Mouse (Mus musculus): ENCODE data around the gene Slc7a8.
"Not testable (repeated sequence)": the region's sequence is repeated elsewhere in the genome, so short reads cannot be mapped to it uniquely, and the experiment has no call there.

Gene Slc7a8

GRCm38 (mm10) chr14:54780836-54781609 is 723 bp downstream of the Slc7a8 start:
- in situ Hi-C loops (cut with MboI, MseI), result loop anchor here (10.0 kb wide), 1 partner anchor 66 kb away; the partner anchor contains the start of gene Cebpe

DNA sequence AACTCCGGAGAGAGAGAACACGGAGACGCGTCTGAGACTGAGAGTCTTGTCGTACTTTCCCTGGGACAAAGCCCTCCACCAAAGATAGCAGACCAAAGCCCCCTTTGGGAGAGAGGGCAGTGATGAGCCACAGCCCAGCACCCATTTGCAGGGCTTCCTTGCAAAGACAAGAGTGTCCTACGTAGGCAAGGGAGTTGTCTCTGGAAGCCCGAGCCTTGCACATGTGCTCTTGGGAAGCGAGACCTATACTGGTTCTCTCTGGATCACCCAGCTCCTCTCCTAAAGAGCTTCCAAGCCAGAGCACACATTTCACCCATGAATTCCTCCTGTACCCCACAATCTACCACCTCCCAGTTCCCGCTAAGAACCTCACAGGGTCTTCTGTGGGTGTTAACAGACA is 1.7 kb downstream of the Slc7a8 start:
- in situ Hi-C loops (cut with MboI, MseI), result loop anchor here (10.0 kb wide), 1 partner anchor 65 kb away; the partner anchor contains the start of gene Cebpe

DNA sequence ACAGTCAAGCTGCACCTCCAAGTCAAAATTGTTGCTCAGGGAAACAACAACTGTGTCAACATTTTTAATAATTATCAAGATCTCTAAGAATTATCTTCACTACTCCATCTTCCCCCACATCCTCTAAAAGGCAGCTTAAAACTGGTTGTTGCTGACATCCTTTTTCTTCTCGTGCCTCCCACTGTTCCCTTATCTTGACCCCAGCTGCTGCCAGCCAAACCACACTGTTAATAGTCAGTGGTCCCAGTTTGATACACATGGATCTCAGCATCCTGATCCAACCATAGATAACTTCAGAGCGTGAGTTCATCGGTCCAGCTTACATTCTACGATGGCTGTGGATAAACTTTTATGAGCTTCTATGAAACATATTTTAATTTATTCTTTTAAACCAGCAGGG is 3.9 kb downstream of the Slc7a8 start:
- in situ Hi-C loops (cut with MboI, MseI), result no loop called here

DNA sequence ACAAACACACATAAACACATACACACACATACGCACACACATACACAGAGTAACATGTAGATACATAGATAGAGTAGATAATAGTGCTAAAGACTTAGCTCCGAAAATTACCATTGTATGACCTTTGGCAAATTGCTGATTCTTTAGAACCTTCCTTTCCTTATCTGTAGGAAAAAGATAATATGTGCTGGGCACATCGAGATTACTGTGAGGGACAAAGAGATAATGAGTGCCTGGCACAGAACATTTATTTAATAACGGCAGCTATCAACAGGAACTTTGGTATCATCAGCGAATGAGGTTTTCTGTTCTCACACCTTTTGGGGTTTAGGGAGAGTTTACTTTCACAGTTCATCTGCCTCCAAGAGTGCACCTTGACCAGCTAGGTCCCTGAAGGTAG is 5.0 kb downstream of the Slc7a8 start:
- in situ Hi-C loops (cut with MboI, MseI), result no loop called here

DNA sequence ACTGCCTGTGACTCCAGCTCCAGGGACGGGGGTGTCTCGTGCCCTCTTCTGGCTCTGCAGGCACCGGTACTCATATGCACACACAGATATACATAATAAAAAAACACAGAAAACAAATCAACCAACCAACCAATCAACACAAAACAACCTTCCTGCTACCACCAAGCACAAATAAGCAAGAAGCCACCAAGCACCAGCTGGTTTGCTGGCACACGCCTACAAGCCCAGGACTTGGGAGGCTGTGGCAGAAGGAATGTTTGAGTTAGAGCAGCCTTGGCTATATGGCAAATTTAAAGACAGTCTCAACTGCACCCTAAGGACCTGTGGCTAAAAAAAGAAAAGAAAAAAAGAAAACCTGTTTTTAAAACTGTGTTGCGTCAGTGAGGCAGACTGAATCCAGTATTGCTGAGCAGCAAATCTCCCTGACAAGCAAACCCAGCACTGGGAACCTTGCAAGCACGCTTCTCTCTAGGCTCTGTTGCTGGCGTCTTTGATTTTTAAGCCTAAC is 6.2 kb downstream of the Slc7a8 start:
- in situ Hi-C loops (cut with MboI, MseI), result no loop called here

- in situ Hi-C loops (cut with MboI, MseI), result no loop called here
These were observed 9.4 kb downstream of the Slc7a8 start for GRCm38 (mm10) chr14:54772333-54772856.

- in situ Hi-C loops (cut with MboI, MseI), result no loop called here
These were observed 11.4 kb downstream of the Slc7a8 start for GRCm38 (mm10) chr14:54770373-54770772.

DNA sequence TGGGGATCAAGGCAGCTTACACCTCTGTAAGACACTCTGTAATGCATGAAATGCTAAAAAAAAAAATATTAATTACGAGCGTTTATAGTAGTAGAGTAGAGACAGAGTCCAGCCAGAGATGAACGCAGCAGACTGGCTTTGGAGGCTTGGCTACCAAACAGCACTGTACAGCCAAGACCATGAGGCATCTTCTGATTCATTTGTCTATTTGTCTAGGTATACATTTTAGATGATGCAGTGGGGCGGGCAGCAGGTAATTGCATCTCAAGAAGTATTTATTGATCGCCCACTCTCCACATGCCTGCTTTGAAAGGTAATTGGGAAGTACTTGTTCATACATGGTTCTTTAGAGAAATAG is 12.7 kb downstream of the Slc7a8 start:
- in situ Hi-C loops (cut with MboI, MseI), result no loop called here

GRCm38 (mm10) chr14:54768314-54769067 is 13.3 kb downstream of the Slc7a8 start:
- in situ Hi-C loops (cut with MboI, MseI), result no loop called here

DNA sequence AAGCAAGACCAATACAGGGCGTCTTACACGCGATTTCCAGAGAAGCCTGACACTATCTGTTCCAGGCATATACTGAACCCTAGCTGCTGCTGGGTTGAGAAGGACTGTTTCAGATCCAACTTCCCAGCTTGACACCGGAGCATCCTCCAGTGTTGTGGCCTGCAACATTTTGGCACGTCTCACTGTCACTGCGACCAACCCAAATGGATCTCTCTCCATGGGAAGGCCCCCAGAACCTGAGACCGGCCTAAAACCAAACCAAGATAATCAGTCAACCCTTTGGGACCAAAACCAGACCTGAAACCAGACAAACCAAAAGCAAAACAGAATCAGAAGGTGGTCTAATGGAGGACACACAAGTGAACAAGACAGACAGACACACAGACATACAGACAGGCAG is 14.8 kb downstream of the Slc7a8 start:
- in situ Hi-C loops (cut with MboI, MseI), result not testable (repeated sequence)

GRCm38 (mm10) chr14:54756382-54756781 is 25.4 kb downstream of the Slc7a8 start:
- in situ Hi-C loops (cut with MboI, MseI), result no loop called here

- in situ Hi-C loops (cut with MboI, MseI), result no loop called here
These were observed 27.1 kb downstream of the Slc7a8 start for GRCm38 (mm10) chr14:54754602-54755018.

GRCm38 (mm10) chr14:54753986-54754601 is 27.7 kb downstream of the Slc7a8 start:
- in situ Hi-C loops (cut with MboI, MseI), result no loop called here

- in situ Hi-C loops (cut with MboI, MseI), result no loop called here
These were observed 28.8 kb downstream of the Slc7a8 start for GRCm38 (mm10) chr14:54752938-54753337.

DNA sequence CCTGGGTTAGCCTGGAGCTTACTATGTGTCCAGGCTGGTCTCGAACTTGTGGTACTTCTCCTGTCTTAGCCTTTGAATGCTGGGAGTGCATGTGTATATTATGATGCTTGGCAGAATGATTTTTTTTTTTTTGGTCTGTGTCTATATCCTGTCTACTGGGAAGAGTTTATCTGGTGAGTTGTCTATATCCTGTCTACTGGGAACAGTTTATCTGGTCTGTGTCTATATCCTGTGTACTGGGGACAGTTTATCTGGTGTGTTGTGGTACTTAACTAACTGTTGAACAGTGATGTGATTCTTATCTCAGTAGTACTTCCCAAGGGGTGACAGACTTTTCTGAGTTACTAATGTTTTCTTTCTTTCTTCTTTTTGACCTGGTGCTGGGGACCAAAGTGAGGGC is 30.0 kb downstream of the Slc7a8 start:
- in situ Hi-C loops (cut with MboI, MseI), result no loop called here

DNA sequence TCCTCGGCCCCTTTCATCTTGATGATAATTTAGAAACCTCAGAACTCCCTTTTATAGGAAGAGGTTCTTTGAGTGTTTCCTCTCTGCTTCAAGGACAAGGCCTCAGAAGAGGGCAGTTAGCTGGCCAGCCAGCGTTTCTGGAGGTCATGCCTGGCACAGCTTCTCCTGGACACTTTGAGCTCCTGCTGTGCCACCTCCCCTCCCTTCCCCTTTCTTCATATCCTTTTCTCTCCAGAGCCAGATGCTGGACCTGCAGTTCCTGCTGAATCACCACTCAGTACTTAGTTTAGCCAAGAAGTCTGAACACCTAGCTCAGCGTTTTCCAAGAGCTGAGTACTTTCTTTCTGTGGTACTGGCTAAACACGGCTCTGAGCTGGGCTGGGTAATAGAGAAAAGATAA is 32.5 kb downstream of the Slc7a8 start:
- in situ Hi-C loops (cut with MboI, MseI), result no loop called here

DNA sequence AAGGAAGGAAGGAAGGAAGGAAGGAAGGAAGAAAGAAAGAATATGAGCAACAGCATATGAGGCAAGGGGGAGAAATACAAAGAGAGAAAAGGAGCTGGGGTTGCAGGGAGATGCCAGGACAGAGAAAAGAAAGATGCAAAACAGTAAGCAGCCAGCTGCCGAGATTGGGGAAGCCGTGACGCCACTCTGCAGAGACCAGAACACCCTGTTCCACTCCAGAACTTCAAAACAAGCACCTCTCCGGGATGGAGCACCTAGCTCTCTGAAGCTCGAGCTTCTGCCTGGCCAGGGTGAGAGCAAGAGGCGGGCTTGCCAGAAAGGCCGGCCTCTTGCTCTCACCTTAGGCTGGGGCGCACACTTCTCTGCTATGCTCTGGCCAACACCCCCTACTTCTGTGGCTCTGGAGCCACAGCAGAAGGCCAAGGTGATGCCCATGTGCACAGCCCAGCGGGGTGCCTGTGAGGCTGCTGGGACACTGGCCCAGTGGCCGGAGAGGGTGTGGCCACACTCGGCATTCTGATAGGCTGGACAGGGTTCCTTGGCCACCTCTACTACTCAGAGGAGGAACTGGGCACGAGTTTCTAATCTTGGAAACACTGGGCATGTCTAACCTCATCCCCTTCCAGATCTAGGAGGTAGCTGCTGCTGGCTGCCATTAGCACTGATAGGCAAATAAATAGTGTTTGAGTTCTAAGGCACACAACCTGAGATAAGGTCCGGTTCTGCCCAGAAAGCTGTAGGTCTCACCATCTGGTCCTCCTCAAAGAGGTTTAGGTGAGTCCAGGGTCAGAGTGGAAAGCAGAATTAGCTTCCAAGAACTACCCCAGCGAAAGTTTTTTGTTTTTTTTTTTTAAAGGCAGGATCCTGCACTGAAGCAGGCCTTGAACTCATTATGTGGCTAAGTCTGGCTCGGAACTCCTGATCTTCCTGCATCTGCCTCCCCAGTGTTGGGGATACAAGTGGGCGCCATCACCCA is 33.5 kb downstream of the Slc7a8 start:
- in situ Hi-C loops (cut with MboI, MseI), result no loop called here

GRCm38 (mm10) chr14:54746038-54746437 is 35.7 kb downstream of the Slc7a8 start:
- in situ Hi-C loops (cut with MboI, MseI), result no loop called here

- in situ Hi-C loops (cut with MboI, MseI), result no loop called here
These were observed 37.3 kb downstream of the Slc7a8 start for GRCm38 (mm10) chr14:54744473-54744872.

- in situ Hi-C loops (cut with MboI, MseI), result no loop called here
These were observed 39.4 kb downstream of the Slc7a8 start for GRCm38 (mm10) chr14:54742375-54742774.

DNA sequence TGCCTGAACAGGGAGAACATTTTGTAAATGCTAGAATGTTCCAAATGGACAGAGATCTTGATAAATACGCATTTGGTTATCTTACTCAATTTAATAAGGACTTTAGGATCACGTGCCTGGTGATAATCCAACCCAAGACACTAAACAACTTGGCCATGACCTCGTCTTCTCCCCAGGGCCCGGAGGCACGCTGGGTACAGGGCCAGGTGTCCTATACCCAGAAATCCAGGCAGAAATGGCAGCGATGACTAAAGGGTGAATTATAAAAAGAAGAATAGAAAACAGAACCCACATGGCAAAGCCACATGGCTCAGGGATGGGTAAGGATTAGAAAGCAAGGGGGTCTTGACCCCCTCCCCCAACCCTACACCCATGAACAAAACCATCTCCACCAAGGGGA is 40.0 kb downstream of the Slc7a8 start:
- in situ Hi-C loops (cut with MboI, MseI), result no loop called here
